Mouse (Mus musculus): ENCODE data around the gene Mief1. TPM values are rescaled to one million over a fixed set of nuclear protein-coding genes. Genes with fewer than 3 reads are reported as not detected.

Gene Mief1
- polyA plus RNA-seq, 2 experiments, result 13.3 to 29.9 TPM

GRCm38 (mm10) chr15:80289436-80289835 is 55.6 kb downstream of the Mief1 start:
- Histone ChIP-seq H3K4me3 (replicated peaks; ENCODE audit: low read length) (no peak overlapping the region), H3K4me1 (ENCODE audit: control insufficient read depth, insufficient read depth, low read length) (no peaks in the 10 kb centered on the region), H3K9ac (ENCODE audit: low read depth, low read length, severe bottlenecking) (no peak overlapping the region), H3K27ac (replicated peaks; ENCODE audit: low read depth, low read length) (no peak overlapping the region), H3K9me3 (ENCODE audit: control insufficient read depth, low read length) (no peaks in the 10 kb centered on the region), H3K36me3 (ENCODE audit: control insufficient read depth, insufficient read depth, low read length) (no peaks in the 10 kb centered on the region), H3K27me3 (ENCODE audit: control insufficient read depth, insufficient read depth, low read length) (peaks cover 53% of the 10 kb centered on the region), H3K4me2 (replicated peaks; ENCODE audit: low read depth, low read length, severe bottlenecking) (no peak overlapping the region)
- 8% methylated on average over 10 of the region's 10 CpGs for WGBS
- DNase-seq (ENCODE audit: low spot score), result peak; percentile 28
- no peak for TF ChIP-seq POLR2A (IDR thresholded peaks at IDR 0.05; ENCODE audit: borderline replicate concordance, extremely low read depth, insufficient read depth, insufficient read length)
- no peak for ATAC-seq (ENCODE audit: low FRiP score, low read depth)

GRCm38 (mm10) chr15:80297146-80297545 is 63.3 kb downstream of the Mief1 start:
- H3K27ac ChIP-seq (replicated peaks; ENCODE audit: low read depth, low read length), result no peak overlapping the region
- H3K36me3 ChIP-seq (ENCODE audit: control insufficient read depth, insufficient read depth, low read length), result no peaks in the 10 kb centered on the region
- H3K4me3 ChIP-seq (replicated peaks; ENCODE audit: low read length), result no peak overlapping the region
- 100% methylated on average over 1 of the region's 1 CpGs for WGBS
- H3K27me3 ChIP-seq (ENCODE audit: control insufficient read depth, insufficient read depth, low read length), result no peaks in the 10 kb centered on the region
- no peak overlapping the region for H3K9ac ChIP-seq (ENCODE audit: low read depth, low read length, severe bottlenecking)
- ATAC-seq (ENCODE audit: low FRiP score, low read depth), result no peak
- no peak overlapping the region for H3K4me2 ChIP-seq (replicated peaks; ENCODE audit: low read depth, low read length, severe bottlenecking)
- no peaks in the 10 kb centered on the region for H3K9me3 ChIP-seq (ENCODE audit: control insufficient read depth, low read length)
- DNase-seq (ENCODE audit: low spot score), result no peak
- no peak for TF ChIP-seq POLR2A (IDR thresholded peaks at IDR 0.05; ENCODE audit: borderline replicate concordance, extremely low read depth, insufficient read depth, insufficient read length)
- H3K4me1 ChIP-seq (ENCODE audit: control insufficient read depth, insufficient read depth, low read length), result no peaks in the 10 kb centered on the region

Other genes starting within 250 kb of the Mief1 start
- gene Pdgfb, start 219.0 kb upstream of the Mief1 start, polyA plus RNA-seq (2012; rRNA removed), result 15.4 and 19.9 TPM in 2 replicates
- gene Pdgfb, start 219.0 kb upstream of the Mief1 start, polyA plus RNA-seq (2014; fragmentation: Nextera tagmentation; extraction: Ambion mirVana), result 4.2 and 5.0 TPM in 2 replicates
- gene Syngr1, start 142.7 kb upstream of the Mief1 start, polyA plus RNA-seq (2012; rRNA removed), result 10.8 and 11.0 TPM in 2 replicates
- gene Syngr1, start 142.7 kb upstream of the Mief1 start, polyA plus RNA-seq (2014; fragmentation: Nextera tagmentation; extraction: Ambion mirVana), result 8.3 and 11.5 TPM in 2 replicates
- 1,074 and 1,569 TPM in 2 replicates for gene Rpl3, start 142.2 kb upstream of the Mief1 start, polyA plus RNA-seq (2012; rRNA removed)
- 1,384 and 1,387 TPM in 2 replicates for gene Rpl3, start 142.2 kb upstream of the Mief1 start, polyA plus RNA-seq (2014; fragmentation: Nextera tagmentation; extraction: Ambion mirVana)
- 43.1 and 56.5 TPM in 2 replicates for gene Tab1, start 100.9 kb upstream of the Mief1 start, polyA plus RNA-seq (2012; rRNA removed)
- gene Tab1, start 100.9 kb upstream of the Mief1 start, polyA plus RNA-seq (2014; fragmentation: Nextera tagmentation; extraction: Ambion mirVana), result 34.6 and 39.4 TPM in 2 replicates
- 18.1 and 23.9 TPM in 2 replicates for gene Mgat3, start 60.3 kb upstream of the Mief1 start, polyA plus RNA-seq (2012; rRNA removed)
- 6.7 and 8.0 TPM in 2 replicates for gene Mgat3, start 60.3 kb upstream of the Mief1 start, polyA plus RNA-seq (2014; fragmentation: Nextera tagmentation; extraction: Ambion mirVana)
- not detected in 2 replicates for gene AC140267.1, start 1.8 kb downstream of the Mief1 start, polyA plus RNA-seq (2012; rRNA removed)
- not detected in 2 replicates for gene AC140267.1, start 1.8 kb downstream of the Mief1 start, polyA plus RNA-seq (2014; fragmentation: Nextera tagmentation; extraction: Ambion mirVana)
- 319 and 398 TPM in 2 replicates for gene Atf4, start 21.2 kb downstream of the Mief1 start, polyA plus RNA-seq (2012; rRNA removed)
- gene Atf4, start 21.2 kb downstream of the Mief1 start, polyA plus RNA-seq (2014; fragmentation: Nextera tagmentation; extraction: Ambion mirVana), result 124 and 141 TPM in 2 replicates
- 38.4 and 44.2 TPM in 2 replicates for gene Rps19bp1, start 30.3 kb downstream of the Mief1 start, polyA plus RNA-seq (2012; rRNA removed)
- 61.1 and 66.0 TPM in 2 replicates for gene Rps19bp1, start 30.3 kb downstream of the Mief1 start, polyA plus RNA-seq (2014; fragmentation: Nextera tagmentation; extraction: Ambion mirVana)
- 0.12 and 0.34 TPM in 2 replicates for gene Cacna1i, start 53.2 kb downstream of the Mief1 start, polyA plus RNA-seq (2012; rRNA removed)
- gene Cacna1i, start 53.2 kb downstream of the Mief1 start, polyA plus RNA-seq (2014; fragmentation: Nextera tagmentation; extraction: Ambion mirVana), result 0.03 TPM in 1 of 2 replicates, not detected in the other